Mouse (Mus musculus): Measurements from ENCODE around the gene Nsf. TPM values are rescaled to one million over a fixed set of nuclear protein-coding genes. Genes with fewer than 3 reads are reported as not detected.

Nsf gene
- polyA plus RNA-seq, 1 experiment from 2014 or later, result 178 TPM

DNA sequence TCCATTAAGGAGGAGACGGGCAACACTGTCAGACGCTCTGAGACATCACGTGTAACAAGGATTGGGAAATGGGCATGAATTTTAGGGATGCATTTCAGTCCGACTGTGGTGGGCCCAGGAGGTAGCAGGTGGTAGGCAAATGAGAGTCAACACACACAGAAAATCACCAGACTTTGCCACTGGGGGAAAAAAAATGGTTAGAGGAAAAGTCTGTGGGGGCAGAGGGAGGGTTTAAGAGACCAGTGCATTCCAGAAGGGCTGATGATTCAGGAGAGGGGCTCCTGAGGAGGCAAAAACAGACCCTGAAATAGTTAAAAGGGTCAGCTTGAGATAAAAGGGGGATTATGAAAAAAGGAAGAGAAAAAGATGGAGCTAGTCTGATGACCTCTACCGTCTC lies 1.2 kb downstream of the Nsf start:
- H3K4me2 ChIP-seq (replicated peaks), result peak overlapping the region; percentile 59
- H3K27me3 ChIP-seq (ENCODE audit: control insufficient read depth, insufficient read depth, low read length), result no peaks in the 10 kb centered on the region
- peak overlapping the region; percentile 69 for H3K4me3 ChIP-seq (replicated peaks; ENCODE audit: low read length)
- DNase-seq (ENCODE audit: low spot score) (no peak), ATAC-seq (ENCODE audit: low FRiP score) (no peak)
- H3K36me3 ChIP-seq (replicated peaks; ENCODE audit: control insufficient read depth, insufficient read depth), result no peaks in the 10 kb centered on the region
- no peaks in the 10 kb centered on the region for H3K9me3 ChIP-seq (ENCODE audit: control insufficient read depth, low read length)
- peak overlapping the region; percentile 74 for H3K9ac ChIP-seq
- H3K27ac ChIP-seq, result no peak overlapping the region
- H3K4me1 ChIP-seq (replicated peaks; ENCODE audit: control insufficient read depth, insufficient read depth, low read length), result peaks cover 16% of the 10 kb centered on the region
- 56% methylated on average over 5 of the region's 5 CpGs for WGBS

- no peak for ATAC-seq (ENCODE audit: low FRiP score)
Measured at GRCm38 (mm10) chr11:103951106-103951505, 2.8 kb downstream of the Nsf start.

DNA sequence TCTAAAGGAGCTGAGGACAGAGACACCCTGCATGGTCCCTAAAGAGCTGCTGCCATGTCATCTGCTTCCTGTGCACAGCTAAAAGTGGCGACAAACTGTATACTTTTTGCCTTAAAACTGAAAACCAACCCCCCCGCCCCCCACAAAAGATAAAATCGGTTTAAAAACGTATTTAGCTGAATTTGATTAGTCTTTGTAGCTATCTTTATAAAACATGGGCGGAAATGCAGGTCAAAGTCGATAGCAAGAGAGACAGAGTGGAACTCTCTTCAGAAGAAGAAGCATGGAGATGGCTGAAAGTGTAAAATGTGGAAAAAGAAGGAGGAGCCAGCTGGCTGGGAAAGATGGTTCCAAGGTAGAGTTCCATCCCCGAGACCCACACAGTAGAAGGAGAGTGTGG lies 4.9 kb downstream of the Nsf start:
- H3K27me3 ChIP-seq (ENCODE audit: control insufficient read depth, insufficient read depth, low read length), result no peaks in the 10 kb centered on the region
- WGBS, result 94% methylated on average over 7 of the region's 7 CpGs
- H3K4me3 ChIP-seq (replicated peaks; ENCODE audit: low read length), result no peak overlapping the region
- H3K9me3 ChIP-seq (ENCODE audit: control insufficient read depth, low read length), result no peaks in the 10 kb centered on the region
- ATAC-seq (ENCODE audit: low FRiP score), result no peak
- no peak for DNase-seq (ENCODE audit: low spot score)
- no peaks in the 10 kb centered on the region for H3K36me3 ChIP-seq (replicated peaks; ENCODE audit: control insufficient read depth, insufficient read depth)
- no peak overlapping the region for H3K9ac ChIP-seq
- H3K4me2 ChIP-seq (replicated peaks), result no peak overlapping the region
- H3K4me1 ChIP-seq (replicated peaks; ENCODE audit: control insufficient read depth, insufficient read depth, low read length), result peaks cover 16% of the 10 kb centered on the region
- no peak overlapping the region for H3K27ac ChIP-seq

More at GRCm38 (mm10) chr11:103951106-103951505, 2.8 kb downstream of the Nsf start:
- peaks cover 16% of the 10 kb centered on the region for H3K4me1 ChIP-seq (replicated peaks; ENCODE audit: control insufficient read depth, insufficient read depth, low read length)
- H3K4me3 ChIP-seq (replicated peaks; ENCODE audit: low read length), result no peak overlapping the region
- no peaks in the 10 kb centered on the region for H3K27me3 ChIP-seq (ENCODE audit: control insufficient read depth, insufficient read depth, low read length)
- H3K9me3 ChIP-seq (ENCODE audit: control insufficient read depth, low read length), result no peaks in the 10 kb centered on the region
- 79% methylated on average over 7 of the region's 7 CpGs for WGBS
- no peaks in the 10 kb centered on the region for H3K36me3 ChIP-seq (replicated peaks; ENCODE audit: control insufficient read depth, insufficient read depth)
- H3K27ac ChIP-seq, result no peak overlapping the region
- H3K4me2 ChIP-seq (replicated peaks), result no peak overlapping the region
- no peak for DNase-seq (ENCODE audit: low spot score)
- H3K9ac ChIP-seq, result no peak overlapping the region

- H3K4me1 ChIP-seq (replicated peaks; ENCODE audit: control insufficient read depth, insufficient read depth, low read length), result no peaks in the 10 kb centered on the region
- no peaks in the 10 kb centered on the region for H3K9me3 ChIP-seq (ENCODE audit: control insufficient read depth, low read length)
- WGBS, result 92% methylated on average over 4 of the region's 4 CpGs
- H3K4me3 ChIP-seq (replicated peaks; ENCODE audit: low read length), result no peak overlapping the region
- H3K36me3 ChIP-seq (replicated peaks; ENCODE audit: control insufficient read depth, insufficient read depth), result 0 out of 2 replicates have a peak, but pooled peaks cover 9% of the 10 kb centered on the region
- ATAC-seq (ENCODE audit: low FRiP score) (no peak), DNase-seq (ENCODE audit: low spot score) (no peak)
- H3K9ac ChIP-seq, result no peak overlapping the region
- no peak overlapping the region for H3K27ac ChIP-seq
- H3K27me3 ChIP-seq (ENCODE audit: control insufficient read depth, insufficient read depth, low read length), result no peaks in the 10 kb centered on the region
- H3K4me2 ChIP-seq (replicated peaks), result no peak overlapping the region
Measured at GRCm38 (mm10) chr11:103942740-103943139, 11.1 kb downstream of the Nsf start.

DNA sequence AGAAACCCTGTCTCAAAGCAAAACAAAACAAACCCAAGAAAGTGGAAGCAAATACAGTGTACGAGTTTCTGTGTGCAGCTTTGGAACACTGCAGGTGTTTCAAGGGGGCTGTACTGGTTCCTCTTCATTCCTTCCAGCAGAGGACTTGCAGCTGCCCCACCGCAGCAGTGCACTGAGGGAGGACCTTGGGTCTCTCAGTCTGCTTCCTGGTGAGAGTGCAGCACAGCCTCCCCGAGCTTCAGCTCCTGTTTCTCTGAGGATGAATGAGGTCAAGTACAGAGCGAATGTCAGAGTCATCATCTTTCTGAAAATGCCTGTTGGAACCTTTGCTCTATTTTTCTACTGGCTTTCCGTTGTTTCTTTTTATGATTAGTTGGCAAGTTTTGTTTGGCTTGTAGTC lies 12.5 kb downstream of the Nsf start:
- H3K9ac ChIP-seq, result no peak overlapping the region
- 75% methylated on average over 5 of the region's 5 CpGs for WGBS
- H3K4me1 ChIP-seq (replicated peaks; ENCODE audit: control insufficient read depth, insufficient read depth, low read length), result no peaks in the 10 kb centered on the region
- no peaks in the 10 kb centered on the region for H3K9me3 ChIP-seq (ENCODE audit: control insufficient read depth, low read length)
- DNase-seq (ENCODE audit: low spot score) (no peak), ATAC-seq (ENCODE audit: low FRiP score) (no peak)
- no peaks in the 10 kb centered on the region for H3K27me3 ChIP-seq (ENCODE audit: control insufficient read depth, insufficient read depth, low read length)
- no peak overlapping the region for H3K4me3 ChIP-seq (replicated peaks; ENCODE audit: low read length)
- no peak overlapping the region for H3K27ac ChIP-seq
- no peak overlapping the region for H3K4me2 ChIP-seq (replicated peaks)
- 0 out of 2 replicates have a peak, but pooled peaks cover 9% of the 10 kb centered on the region for H3K36me3 ChIP-seq (replicated peaks; ENCODE audit: control insufficient read depth, insufficient read depth)

DNA sequence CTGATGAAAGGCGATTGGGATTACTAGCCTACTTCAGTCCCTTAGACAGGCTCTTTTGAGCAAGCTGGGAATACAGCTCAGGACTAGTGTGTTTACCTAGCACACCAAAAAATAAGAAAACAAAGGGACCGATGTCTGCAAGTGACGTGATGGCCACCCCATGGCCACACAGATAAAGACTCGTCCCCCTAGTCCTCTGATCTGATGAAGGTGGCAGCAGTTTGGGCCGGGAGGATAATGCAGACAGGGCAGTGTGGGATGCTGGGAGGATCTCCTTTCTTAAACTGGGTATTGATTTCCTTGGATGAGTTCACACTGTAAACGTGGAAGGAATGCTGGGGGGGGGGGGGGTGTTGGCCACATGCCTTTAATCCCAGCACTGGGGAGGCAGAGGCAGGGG lies 13.0 kb downstream of the Nsf start:
- Histone ChIP-seq H3K27me3 (ENCODE audit: control insufficient read depth, insufficient read depth, low read length) (no peaks in the 10 kb centered on the region), H3K36me3 (replicated peaks; ENCODE audit: control insufficient read depth, insufficient read depth) (0 out of 2 replicates have a peak, but pooled peaks cover 9% of the 10 kb centered on the region), H3K4me3 (replicated peaks; ENCODE audit: low read length) (no peak overlapping the region), H3K9me3 (ENCODE audit: control insufficient read depth, low read length) (no peaks in the 10 kb centered on the region), H3K4me2 (replicated peaks) (no peak overlapping the region), H3K4me1 (replicated peaks; ENCODE audit: control insufficient read depth, insufficient read depth, low read length) (no peaks in the 10 kb centered on the region), H3K27ac (no peak overlapping the region), H3K9ac (no peak overlapping the region)
- 81% methylated on average over 6 of the region's 6 CpGs for WGBS
- ATAC-seq (ENCODE audit: low FRiP score) (no peak), DNase-seq (ENCODE audit: low spot score) (no peak)

DNA sequence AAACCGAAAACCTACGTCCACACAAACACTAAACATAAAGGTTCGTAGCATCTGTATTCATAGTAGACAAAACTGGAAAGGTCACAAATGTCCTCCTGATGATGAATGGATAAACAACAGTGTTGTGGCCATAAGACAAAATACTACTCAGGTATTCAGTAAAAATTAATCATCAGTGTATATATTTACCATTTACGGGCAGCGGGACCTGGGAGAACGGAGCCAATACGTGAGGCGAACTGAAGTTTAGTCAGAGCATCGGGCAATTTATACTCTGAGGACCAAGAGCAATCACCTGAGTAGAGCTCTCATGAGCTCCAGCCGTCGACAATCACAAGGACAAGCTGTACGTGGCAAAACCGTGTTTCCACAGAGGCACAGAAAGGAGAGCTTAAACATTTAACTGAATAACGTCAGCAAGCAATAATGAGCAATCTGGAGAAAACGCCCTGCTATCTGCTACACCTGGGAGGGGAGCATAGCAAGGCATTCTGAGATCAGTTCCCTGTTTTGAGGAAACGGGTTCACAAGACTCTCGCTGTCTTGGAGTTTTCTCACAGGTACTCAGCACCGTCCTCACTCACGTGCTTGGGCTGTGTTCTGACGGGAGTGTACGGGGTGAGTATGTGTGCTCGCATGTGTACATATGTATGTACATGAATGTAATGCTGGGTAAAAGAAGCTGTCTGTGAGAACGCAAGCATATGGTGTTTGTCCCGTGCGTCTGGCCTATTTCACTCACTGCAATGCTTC lies 15.7 kb downstream of the Nsf start:
- Histone ChIP-seq H3K27ac (no peak overlapping the region), H3K4me2 (replicated peaks) (no peak overlapping the region), H3K9ac (no peak overlapping the region), H3K36me3 (replicated peaks; ENCODE audit: control insufficient read depth, insufficient read depth) (0 out of 2 replicates have a peak, but pooled peaks cover 9% of the 10 kb centered on the region), H3K4me3 (replicated peaks; ENCODE audit: low read length) (no peak overlapping the region), H3K27me3 (ENCODE audit: control insufficient read depth, insufficient read depth, low read length) (no peaks in the 10 kb centered on the region), H3K9me3 (ENCODE audit: control insufficient read depth, low read length) (no peaks in the 10 kb centered on the region), H3K4me1 (replicated peaks; ENCODE audit: control insufficient read depth, insufficient read depth, low read length) (no peaks in the 10 kb centered on the region)
- DNase-seq (ENCODE audit: low spot score) (no peak), ATAC-seq (ENCODE audit: low FRiP score) (no peak)
- 93% methylated on average over 25 of the region's 25 CpGs for WGBS

- no peak for ATAC-seq (ENCODE audit: low FRiP score)
- no peaks in the 10 kb centered on the region for H3K27me3 ChIP-seq (ENCODE audit: control insufficient read depth, insufficient read depth, low read length)
- no peaks in the 10 kb centered on the region for H3K4me1 ChIP-seq (replicated peaks; ENCODE audit: control insufficient read depth, insufficient read depth, low read length)
- no peak for DNase-seq (ENCODE audit: low spot score)
- 0 out of 2 replicates have a peak, but pooled peaks cover 9% of the 10 kb centered on the region for H3K36me3 ChIP-seq (replicated peaks; ENCODE audit: control insufficient read depth, insufficient read depth)
- H3K9ac ChIP-seq, result no peak overlapping the region
- no peak overlapping the region for H3K27ac ChIP-seq
- no peak overlapping the region for H3K4me2 ChIP-seq (replicated peaks)
- no peak overlapping the region for H3K4me3 ChIP-seq (replicated peaks; ENCODE audit: low read length)
- no peaks in the 10 kb centered on the region for H3K9me3 ChIP-seq (ENCODE audit: control insufficient read depth, low read length)
- 84% methylated on average over 9 of the region's 9 CpGs for WGBS
Measured at GRCm38 (mm10) chr11:103937451-103937850, 16.4 kb downstream of the Nsf start.

DNA sequence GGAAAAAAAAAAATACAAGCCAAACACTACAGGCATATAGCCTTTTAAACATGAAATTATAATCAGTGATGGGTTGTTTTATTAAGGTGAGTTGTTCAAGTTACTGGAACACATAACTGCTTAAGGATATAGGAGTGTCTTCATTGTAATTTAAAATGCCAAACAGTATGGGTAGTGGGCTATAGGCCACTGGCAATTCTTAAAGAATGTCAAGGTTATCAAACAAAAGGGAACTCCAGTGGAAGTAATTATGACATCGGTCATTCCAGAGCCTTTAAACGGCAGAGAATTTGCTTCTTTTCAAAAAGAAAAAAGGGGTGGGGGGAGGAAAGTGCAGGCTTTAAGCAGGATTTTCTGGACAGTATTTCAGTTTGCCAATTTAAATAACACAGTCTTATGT lies 18.1 kb downstream of the Nsf start:
- Histone ChIP-seq H3K27ac (no peak overlapping the region), H3K27me3 (ENCODE audit: control insufficient read depth, insufficient read depth, low read length) (no peaks in the 10 kb centered on the region), H3K9me3 (ENCODE audit: control insufficient read depth, low read length) (no peaks in the 10 kb centered on the region), H3K4me2 (replicated peaks) (no peak overlapping the region), H3K4me1 (replicated peaks; ENCODE audit: control insufficient read depth, insufficient read depth, low read length) (no peaks in the 10 kb centered on the region), H3K4me3 (replicated peaks; ENCODE audit: low read length) (no peak overlapping the region), H3K36me3 (replicated peaks; ENCODE audit: control insufficient read depth, insufficient read depth) (0 out of 2 replicates have a peak, but pooled peaks cover 3% of the 10 kb centered on the region), H3K9ac (no peak overlapping the region)
- no peak for DNase-seq (ENCODE audit: low spot score)
- WGBS, result 23% methylated on average over 2 of the region's 2 CpGs
- ATAC-seq (ENCODE audit: low FRiP score), result no peak
